Mouse (Mus musculus) thymus, adult 2 months (tissue): ENCODE data around the gene Reep1. TPM values are rescaled to one million over a fixed set of nuclear protein-coding genes. Genes with fewer than 3 reads are reported as not detected.
A peak's percentile ranks its signal among the peaks of the same experiment; 100 is the strongest.

Experiments
- DNase-seq: peaks from one replicate; pipeline ENCODE4 v3.0.0; 2021
- H3K27ac ChIP-seq: fragments of 200-500 bp; 2 replicates; pipeline ENCODE4 v1.5.1; 2012; ENCODE audit warnings: low read length, control low read depth; ENCODE audit not compliant: control insufficient read depth, insufficient read depth
- H3K27me3 ChIP-seq: fragments of 200-500 bp; 2 replicates; pipeline ENCODE4 v1.6.1; 2012; ENCODE audit warnings: mild to moderate bottlenecking, low read length, moderate library complexity, mixed read lengths; ENCODE audit not compliant: control insufficient read depth, insufficient read depth
- H3K36me3 ChIP-seq: fragments of 200-500 bp; 2 replicates; pipeline ENCODE4 v1.6.1; 2012; ENCODE audit warnings: mild to moderate bottlenecking, low read length, moderate library complexity; ENCODE audit not compliant: control insufficient read depth, insufficient read depth
- H3K4me1 ChIP-seq: fragments of 200-500 bp; replicated peaks from 2 replicates; pipeline ENCODE4 v1.6.1; 2012; ENCODE audit warnings: low read length; ENCODE audit not compliant: control insufficient read depth, insufficient read depth
- H3K4me3 ChIP-seq: fragments of 200-500 bp; 2 replicates; pipeline ENCODE4 v1.5.1; 2012; ENCODE audit warnings: mild to moderate bottlenecking, low read length, control low read depth, moderate library complexity; ENCODE audit not compliant: control insufficient read depth, insufficient read depth
- CTCF ChIP-seq: fragments of 200-500 bp; IDR thresholded peaks from 2 replicates; pipeline ENCODE4 v1.5.1; 2012; ENCODE audit warnings: mild to moderate bottlenecking, control low read depth, low read length, moderate library complexity, borderline replicate concordance; ENCODE audit not compliant: control insufficient read depth, poor library complexity, insufficient read depth; ENCODE audit errors: extremely low read depth
- POLR2A ChIP-seq: fragments of 200-500 bp; IDR thresholded peaks from 2 replicates; pipeline ENCODE4 v1.6.1; 2012; ENCODE audit warnings: mild to moderate bottlenecking, low read length, control low read depth, moderate library complexity; ENCODE audit not compliant: control insufficient read depth, poor library complexity, insufficient read depth; ENCODE audit errors: extremely low read depth
- WGBS: fragments of 180-500 bp; shearing (Covaris S2); methylation state at CpG from one replicate; pipeline ENCODE4 v1.1.7; 2018; 5-methylcytosine and 5-hydroxymethylcytosine counted together
- polyA plus RNA-seq: library from polyadenylated mRNA; depleted of rRNA; stranded (reverse); fragments of >200 nt; gene quantifications from 2 replicates; pipeline ENCODE4 v1.2.3, GENCODE M21; 2012; rRNA removed

The Reep1 gene
- 2.1 TPM in 2 replicates for polyA plus RNA-seq

GRCm38 (mm10) chr6:71707511-71708501 is at the start of gene Reep1:
Gene Reep1 (plus strand): TSS chr6:71707561.
- Histone ChIP-seq H3K27me3 (no peaks in the 10 kb centered on the region; the same call in 1 of the 2 replicates), H3K36me3 (no peaks in the 10 kb centered on the region), H3K4me3 (peak within 1 kb of the TSS; percentile 59), H3K27ac (no peak within 1 kb of the TSS), H3K4me1 (peaks cover 9% of the 10 kb centered on the region)
- TF ChIP-seq POLR2A, result no peak
- 0 out of 2 replicates have a peak, but pooled peaks have one; percentile 4 for TF ChIP-seq CTCF
- DNase-seq, result peak; percentile 54
- WGBS, result 2% methylated on average over 91 of the region's 91 CpGs

- Histone ChIP-seq H3K27me3 (no peaks in the 10 kb centered on the region), H3K36me3 (no peaks in the 10 kb centered on the region), H3K27ac (no peak overlapping the region), H3K4me1 (no peaks in the 10 kb centered on the region), H3K4me3 (no peak overlapping the region)
- no peak for TF ChIP-seq CTCF
- TF ChIP-seq POLR2A, result no peak
- no peak for DNase-seq
- 86% methylated on average over 2 of the region's 2 CpGs for WGBS
Measured at GRCm38 (mm10) chr6:71658290-71658689, 49.1 kb upstream of the Reep1 start.

GRCm38 (mm10) chr6:71664511-71664910 is 42.9 kb upstream of the Reep1 start:
- Histone ChIP-seq H3K4me1 (no peaks in the 10 kb centered on the region), H3K27me3 (no peaks in the 10 kb centered on the region), H3K4me3 (no peak overlapping the region), H3K36me3 (no peaks in the 10 kb centered on the region), H3K27ac (no peak overlapping the region)
- DNase-seq, result no peak
- no peak for TF ChIP-seq POLR2A
- TF ChIP-seq CTCF, result no peak
- 86% methylated on average over 1 of the region's 1 CpGs for WGBS

GRCm38 (mm10) chr6:71673166-71673565 is 34.2 kb upstream of the Reep1 start:
- WGBS, result 78% methylated on average over 2 of the region's 2 CpGs
- no peak overlapping the region for H3K4me3 ChIP-seq
- H3K27me3 ChIP-seq, result no peaks in the 10 kb centered on the region
- H3K27ac ChIP-seq, result no peak overlapping the region
- DNase-seq, result peak; percentile 41
- no peaks in the 10 kb centered on the region for H3K4me1 ChIP-seq
- TF ChIP-seq CTCF (no peak), POLR2A (no peak)
- no peaks in the 10 kb centered on the region for H3K36me3 ChIP-seq

- no peak for DNase-seq
- Histone ChIP-seq H3K4me3 (no peak overlapping the region), H3K4me1 (no peaks in the 10 kb centered on the region), H3K27ac (no peak overlapping the region), H3K27me3 (no peaks in the 10 kb centered on the region), H3K36me3 (no peaks in the 10 kb centered on the region)
- 74% methylated on average over 7 of the region's 7 CpGs for WGBS
- TF ChIP-seq POLR2A (no peak), CTCF (no peak)
Measured at GRCm38 (mm10) chr6:71678891-71679290, 28.5 kb upstream of the Reep1 start.

GRCm38 (mm10) chr6:71695150-71695549 is 12.2 kb upstream of the Reep1 start:
- WGBS, result 94% methylated on average over 2 of the region's 2 CpGs
- H3K27ac ChIP-seq, result no peak overlapping the region
- no peaks in the 10 kb centered on the region for H3K36me3 ChIP-seq
- no peaks in the 10 kb centered on the region for H3K4me1 ChIP-seq
- no peaks in the 10 kb centered on the region for H3K27me3 ChIP-seq
- TF ChIP-seq CTCF (no peak), POLR2A (no peak)
- DNase-seq, result no peak
- no peak overlapping the region for H3K4me3 ChIP-seq
